Mouse (Mus musculus) embryo, embryonic 10.5 days (tissue): ENCODE measurements around the gene Eif4e2.
A peak's percentile ranks its signal among the peaks of the same experiment; 100 is the strongest.

Experiments
- DNase-seq: peaks from one replicate; pipeline ENCODE4 v3.0.0-alpha.2; 2015; ENCODE audit warnings: low spot score

Gene Eif4e2

DNA sequence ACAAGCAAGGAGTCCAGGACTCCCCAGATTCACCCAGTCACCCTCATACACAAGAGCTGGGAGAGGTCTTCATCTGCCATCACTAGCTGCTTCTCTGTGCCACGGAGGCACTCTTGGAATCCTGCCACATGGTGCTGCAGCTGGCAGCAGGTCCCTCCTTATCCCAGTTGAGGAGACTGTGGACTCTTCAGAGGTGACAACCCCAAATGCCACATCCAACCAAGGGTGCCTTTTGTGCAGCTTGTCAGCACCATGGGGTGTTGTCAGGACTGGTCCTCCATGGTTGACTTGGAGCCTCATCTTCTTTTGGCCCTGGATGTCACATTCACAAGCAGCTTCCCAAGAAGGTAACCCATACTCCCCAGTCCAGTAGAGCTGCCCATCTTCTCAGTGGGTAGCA is 11.9 kb upstream of the Eif4e2 start:
- no peak for DNase-seq

- no peak for DNase-seq
Measured at GRCm38 (mm10) chr1:87203779-87204178, 9.9 kb upstream of the Eif4e2 start.

- no peak for DNase-seq
Measured at GRCm38 (mm10) chr1:87204465-87204864, 9.2 kb upstream of the Eif4e2 start, which contains the start of gene Chrng. Chrng (plus strand) TSS chr1:87204657.

GRCm38 (mm10) chr1:87205038-87205437 is 8.7 kb upstream of the Eif4e2 start:
- no peak for DNase-seq

GRCm38 (mm10) chr1:87205502-87205901 is 8.2 kb upstream of the Eif4e2 start:
- peak; percentile 26 for DNase-seq

- peak; percentile 46 for DNase-seq
Measured at GRCm38 (mm10) chr1:87206339-87206738, 7.4 kb upstream of the Eif4e2 start.

- no peak for DNase-seq
Measured at GRCm38 (mm10) chr1:87211431-87211830, 2.3 kb upstream of the Eif4e2 start.

GRCm38 (mm10) chr1:87214748-87215147 is 1.0 kb downstream of the Eif4e2 start:
- peak; percentile 12 for DNase-seq

- DNase-seq = peak; percentile 4
Measured at GRCm38 (mm10) chr1:87217938-87218337, 4.2 kb downstream of the Eif4e2 start.

- no peak for DNase-seq
Measured at GRCm38 (mm10) chr1:87225739-87226138, 12.0 kb downstream of the Eif4e2 start.

GRCm38 (mm10) chr1:87226409-87227159 is 12.9 kb downstream of the Eif4e2 start:
- DNase-seq = no peak

DNA sequence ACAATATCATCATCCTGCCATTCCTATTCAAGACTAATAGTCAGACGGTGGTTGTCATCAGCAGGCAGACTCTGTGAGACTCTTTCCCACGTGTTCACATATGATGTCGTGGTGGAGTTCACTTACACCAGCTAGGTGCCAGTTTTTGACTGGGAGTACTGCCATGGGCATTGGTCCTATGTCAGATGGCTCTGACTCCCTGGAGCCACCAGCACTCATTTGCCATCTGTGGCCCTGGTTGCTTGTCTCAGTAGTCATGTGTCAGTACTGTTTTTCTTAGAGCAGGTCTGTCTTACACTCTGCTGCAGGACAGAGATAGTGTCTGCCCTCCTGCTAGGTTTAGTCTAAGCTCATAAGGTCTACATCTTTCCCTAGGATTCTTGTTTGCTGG is 13.4 kb downstream of the Eif4e2 start:
- no peak for DNase-seq

- DNase-seq = no peak
Measured at GRCm38 (mm10) chr1:87230606-87231005, 16.9 kb downstream of the Eif4e2 start.

DNA sequence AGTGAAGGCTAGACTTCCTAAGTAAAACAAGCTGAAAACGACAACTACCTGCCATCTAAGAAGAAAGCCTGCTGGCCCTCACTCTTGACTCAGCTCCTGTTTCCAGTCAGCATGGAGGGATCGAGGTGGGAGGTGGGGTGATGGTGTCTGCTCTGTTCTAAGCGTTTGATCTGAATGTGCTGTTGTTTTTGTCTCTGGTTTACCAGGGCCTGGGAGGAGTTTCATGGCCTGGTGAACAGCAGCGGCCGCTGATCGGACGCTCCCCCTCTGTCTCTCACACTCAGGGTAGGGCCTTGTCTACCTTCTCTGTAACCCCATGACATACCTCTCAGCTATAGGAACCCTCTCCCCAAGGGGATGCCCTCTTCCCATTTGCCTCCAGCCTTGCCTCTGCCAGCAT is 18.5 kb downstream of the Eif4e2 start:
- DNase-seq = no peak

DNA sequence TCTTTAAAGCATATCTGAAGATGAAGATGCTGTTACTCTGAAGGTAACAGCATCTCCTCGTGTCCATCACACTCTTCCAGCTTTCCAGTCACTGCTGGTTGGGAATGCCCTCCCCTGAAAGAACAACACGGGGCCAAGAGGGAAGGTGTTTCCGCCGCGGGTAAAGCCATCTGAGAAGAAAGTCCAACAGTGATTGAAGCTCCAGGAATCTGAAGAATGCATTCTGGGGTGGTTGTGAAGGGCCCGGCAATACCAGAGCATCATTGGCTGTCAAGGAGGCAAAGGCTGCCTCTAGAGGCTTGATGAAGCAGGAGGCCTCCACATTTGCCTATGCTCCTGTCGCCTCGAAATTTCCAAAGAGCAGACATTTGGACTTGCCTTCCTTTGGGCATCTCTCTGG is 25.3 kb downstream of the Eif4e2 start:
- DNase-seq = no peak

DNA sequence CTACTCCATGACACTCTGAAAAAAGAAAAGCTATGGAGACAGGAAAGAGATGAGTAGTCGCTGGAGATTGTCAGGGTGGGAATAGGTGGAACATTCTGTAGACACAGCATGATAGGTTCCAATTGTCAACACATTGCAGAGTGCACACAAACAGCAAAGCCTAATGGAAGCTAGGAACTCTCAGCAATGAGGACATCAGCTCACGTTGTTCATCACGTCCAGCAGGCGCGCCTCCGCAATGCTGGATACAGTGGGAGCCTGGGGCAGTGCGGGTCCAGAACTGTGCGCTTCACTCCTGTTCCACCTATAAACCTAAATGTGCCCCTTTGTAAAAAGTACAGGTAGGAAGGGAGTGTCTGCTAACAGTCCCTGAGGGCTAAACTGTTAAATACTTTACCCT is 29.3 kb downstream of the Eif4e2 start:
- DNase-seq = no peak

GRCm38 (mm10) chr1:87245430-87245829 is 31.7 kb downstream of the Eif4e2 start:
- DNase-seq = no peak

DNA sequence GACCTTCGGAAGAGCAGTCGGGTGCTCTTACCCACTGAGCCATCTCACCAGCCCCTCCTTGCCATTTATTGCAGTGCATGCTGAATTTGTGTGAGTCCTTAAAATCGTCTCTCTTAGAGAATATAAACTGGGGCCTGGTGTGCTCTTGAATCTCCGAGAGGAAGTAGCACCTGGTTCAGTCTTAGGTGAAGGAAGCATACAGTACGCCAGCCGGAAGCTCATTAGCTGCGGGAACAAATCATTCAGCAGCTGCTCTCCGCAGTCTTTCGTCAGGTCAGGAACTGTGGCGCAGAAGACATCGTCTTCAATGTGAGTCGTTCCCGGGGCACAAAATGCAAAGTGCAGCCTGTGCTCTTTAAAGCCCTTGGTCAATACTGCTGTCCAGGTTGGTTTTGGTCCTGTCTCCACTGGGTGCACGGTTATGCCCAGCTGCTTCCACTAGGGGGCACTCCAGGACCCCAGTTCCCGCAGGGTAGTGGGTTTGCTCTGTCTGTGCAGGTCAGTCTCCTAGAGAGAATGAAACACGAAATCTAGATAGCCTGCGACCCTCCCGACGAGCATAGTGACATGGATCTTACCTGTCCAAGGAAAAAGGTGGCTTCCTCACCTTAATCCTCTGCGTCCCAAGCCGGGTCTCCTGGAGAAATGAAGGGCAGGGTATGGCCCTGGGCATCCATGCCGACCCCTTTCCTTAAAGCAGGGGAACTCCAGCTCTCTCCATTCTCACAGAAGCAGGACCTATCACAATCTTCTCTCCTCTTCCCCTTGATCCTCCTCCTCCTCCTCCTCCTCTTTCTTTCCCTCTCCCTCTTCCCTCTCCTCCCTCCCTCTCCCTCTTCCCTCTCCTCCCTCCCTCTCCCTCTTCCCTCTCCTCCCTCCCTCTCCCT is 32.5 kb downstream of the Eif4e2 start:
- peak; percentile 88 for DNase-seq

GRCm38 (mm10) chr1:87252040-87252609 is 38.4 kb downstream of the Eif4e2 start:
- DNase-seq = no peak

DNA sequence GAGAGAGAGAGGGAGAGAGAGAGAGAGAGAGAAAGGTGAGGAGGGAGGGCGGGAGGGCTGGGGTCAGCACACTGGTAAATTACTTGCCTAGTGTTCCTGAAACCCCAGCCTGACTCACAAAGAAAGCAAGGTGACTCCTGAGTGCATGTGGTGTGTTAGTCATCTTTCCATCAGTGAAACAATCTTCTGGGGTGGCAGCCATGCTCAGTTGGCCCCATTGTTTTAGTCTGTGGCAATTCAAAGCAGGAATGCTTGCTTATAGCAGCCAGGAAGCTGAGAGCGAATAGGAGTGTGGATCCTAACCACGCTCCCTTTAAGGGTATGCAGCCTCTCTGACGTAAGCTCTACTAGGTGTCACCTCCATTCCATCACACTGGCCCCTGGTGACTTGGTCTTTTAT is 41.5 kb downstream of the Eif4e2 start:
- DNase-seq = no peak

- no peak for DNase-seq
Measured at GRCm38 (mm10) chr1:87257691-87258090, 44.0 kb downstream of the Eif4e2 start.

DNA sequence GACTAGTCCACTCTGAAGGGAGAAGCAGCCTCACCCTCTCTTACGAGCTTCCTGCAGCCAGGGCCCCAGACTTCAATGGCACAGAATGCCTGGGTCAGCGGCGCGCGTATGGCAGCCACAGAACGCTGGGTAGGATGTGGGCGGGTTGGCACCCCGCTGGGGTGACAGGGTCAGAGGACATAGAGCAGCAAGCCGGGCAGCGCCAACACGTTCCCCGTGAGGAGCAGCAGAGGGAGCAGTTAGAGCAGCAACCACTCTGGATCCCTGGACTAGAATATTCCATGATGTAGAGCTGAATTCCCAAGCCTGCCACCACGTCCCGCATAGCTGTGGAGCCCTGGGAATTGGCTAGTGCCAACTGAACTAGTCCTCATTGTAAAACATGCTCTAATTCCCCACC is 44.8 kb downstream of the Eif4e2 start:
- peak; percentile 36 for DNase-seq

DNA sequence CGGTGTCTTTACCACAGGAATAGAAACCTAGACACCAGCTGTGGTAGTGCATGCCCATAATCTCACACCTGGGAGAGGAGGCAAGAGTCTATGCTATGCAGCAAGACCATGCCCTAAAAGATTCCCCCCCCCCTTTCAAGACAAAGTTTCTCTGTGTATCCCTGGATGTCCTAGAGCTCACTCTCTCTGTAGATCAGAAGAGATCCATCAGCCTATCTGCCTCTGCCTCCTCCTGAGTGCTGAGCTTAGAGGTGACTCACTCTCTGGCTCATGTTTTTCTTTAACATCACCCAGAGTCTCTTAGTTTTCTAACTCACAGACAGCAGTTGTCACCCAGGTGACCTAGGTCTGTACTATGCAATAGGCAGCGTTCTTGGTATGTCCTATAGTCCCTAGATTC is 45.6 kb downstream of the Eif4e2 start:
- no peak for DNase-seq
